Comparison of ENCODE assay signal across 8 mouse cellular contexts in the genomic region with DNA sequence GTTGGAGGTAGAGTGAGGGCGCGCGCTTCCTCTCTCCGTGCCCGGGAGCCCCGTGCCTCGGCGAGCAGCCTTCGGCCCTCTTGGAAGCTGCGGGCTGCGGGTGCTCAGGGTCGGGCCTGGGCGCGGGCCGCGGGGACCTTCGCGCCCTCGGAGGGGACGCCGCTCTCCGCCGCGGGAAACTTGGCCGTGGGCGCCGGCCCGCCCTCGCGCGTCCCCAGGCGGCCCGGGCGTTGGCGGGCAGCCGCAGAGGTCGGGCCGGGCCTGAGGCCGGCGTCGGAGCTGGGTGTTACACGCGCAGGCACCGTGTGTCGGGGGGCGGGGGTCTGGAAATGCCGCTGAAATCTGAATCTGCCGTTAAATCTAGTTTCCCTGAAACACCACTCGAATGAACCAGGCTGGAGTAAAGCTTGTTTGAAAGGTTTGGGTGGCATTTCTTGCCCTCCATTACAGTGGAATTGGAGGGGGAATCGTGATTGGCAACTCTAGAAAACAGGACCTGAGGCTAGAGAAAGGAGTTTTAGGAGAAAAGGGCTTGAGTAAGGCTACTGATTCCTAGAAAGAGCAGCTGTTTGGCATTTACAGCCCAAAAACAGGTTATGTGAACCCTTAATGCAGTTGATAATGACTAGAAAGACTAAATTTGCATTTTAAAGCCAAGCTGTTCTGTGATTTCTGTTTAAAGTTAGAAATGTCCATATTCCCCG. TPM values are rescaled to one million over a fixed set of nuclear protein-coding genes. Genes with fewer than 3 reads are reported as not detected.
DNase-seq lines count a peak whose midpoint lies in the region; ATAC-seq lines count a peak whose summit lies in the region.

No protein-coding gene starts in this region.

- H3K27me3 ChIP-seq in limb, embryonic 13.5 days: no peaks in the 10 kb centered on the region
- H3K27me3 ChIP-seq in midbrain, embryonic 14.5 days (ENCODE audit: control insufficient read depth, insufficient read depth, low read length): no peaks in the 10 kb centered on the region

- H3K4me2 ChIP-seq in limb, embryonic 13.5 days (replicated peaks): peak overlapping the region; percentile 96
- H3K4me2 ChIP-seq in midbrain, embryonic 14.5 days (ENCODE audit: low read length): peak overlapping the region; percentile 94

- H3K4me3 ChIP-seq in limb, embryonic 13.5 days: peak overlapping the region; percentile 89
- peak overlapping the region; percentile 91 for H3K4me3 ChIP-seq in midbrain, embryonic 14.5 days (replicated peaks; ENCODE audit: low read depth, low read length)

- H3K9ac ChIP-seq in limb, embryonic 13.5 days: peak overlapping the region; percentile 97
- peak overlapping the region; percentile 94 for H3K9ac ChIP-seq in midbrain, embryonic 14.5 days (replicated peaks; ENCODE audit: low read length)

- ATAC-seq in cerebellum, adult (ENCODE audit: insufficient number of reproducible peaks, low FRiP score, low TSS enrichment): peak; percentile 74
- ATAC-seq in limb, embryonic 13.5 days (ENCODE audit: low FRiP score, low read depth): peak; percentile 56
- peak; percentile 64 for ATAC-seq in midbrain, embryonic 14.5 days (ENCODE audit: low FRiP score, low TSS enrichment)

- peaks cover 32% of the 10 kb centered on the region for H3K4me1 ChIP-seq in limb, embryonic 13.5 days
- H3K4me1 ChIP-seq in midbrain, embryonic 14.5 days (ENCODE audit: control insufficient read depth, insufficient read depth, low read length): peaks cover 30% of the 10 kb centered on the region

- DNase-seq in cerebellum, adult 11 months: no peak
- DNase-seq in 416B (ENCODE audit: low read depth): peak; percentile 34
- DNase-seq in embryo, embryonic 10 days (ENCODE audit: low spot score): peak; percentile 32
- peak; percentile 46 to 68 for DNase-seq in gastrocnemius, postnatal 4 days (ENCODE audit: low spot score in 2 of 2)
- peak; percentile 70 for DNase-seq in midbrain, embryonic 14.5 days
- DNase-seq in spleen, postnatal 36 days (ENCODE audit: low spot score in 2 of 2): no peak

- no peaks in the 10 kb centered on the region for H3K36me3 ChIP-seq in limb, embryonic 13.5 days
- no peaks in the 10 kb centered on the region for H3K36me3 ChIP-seq in midbrain, embryonic 14.5 days (ENCODE audit: control insufficient read depth, insufficient read depth, low read length)

- peak overlapping the region; percentile 94 for H3K27ac ChIP-seq in limb, embryonic 13.5 days
- H3K27ac ChIP-seq in midbrain, embryonic 14.5 days (replicated peaks; ENCODE audit: low read depth, low read length): peak overlapping the region; percentile 92

- WGBS in limb, embryonic 13.5 days: under 1% methylated on average over 43 of the region's 51 CpGs
- under 1% methylated on average over 51 of the region's 51 CpGs for WGBS in midbrain, embryonic 14.5 days

- H3K9me3 ChIP-seq in limb, embryonic 13.5 days: no peaks in the 10 kb centered on the region
- no peaks in the 10 kb centered on the region for H3K9me3 ChIP-seq in midbrain, embryonic 14.5 days (ENCODE audit: control insufficient read depth, low read length)

RNA-seq across cellular contexts. Expression of a gene that starts 0.7 kb away (rescaled TPM):
- total RNA-seq in gastrocnemius, postnatal 4 days (2021): 10 to 100 TPM; 69.8 to 86.3 TPM
- 175 and 181 TPM in 2 replicates for polyA plus RNA-seq in limb, embryonic 13.5 days (2015; fragmentation: Nextera tagmentation; extraction: Ambion mirVana)
- 91.7 and 99.8 TPM in 2 replicates for polyA plus RNA-seq in midbrain, embryonic 14.5 days (2014; fragmentation: Nextera tagmentation; extraction: Ambion mirVana)

RNA-seq across cellular contexts. Expression of a gene that starts 0.8 kb away (rescaled TPM):
- total RNA-seq in gastrocnemius, postnatal 4 days (2021): 1 to 10 TPM; 7.7 to 9.6 TPM
- polyA plus RNA-seq in limb, embryonic 13.5 days (2015; fragmentation: Nextera tagmentation; extraction: Ambion mirVana): 9.6 and 9.9 TPM in 2 replicates
- polyA plus RNA-seq in midbrain, embryonic 14.5 days (2014; fragmentation: Nextera tagmentation; extraction: Ambion mirVana): 2.4 and 4.3 TPM in 2 replicates

RNA-seq across cellular contexts. Expression of a gene that starts 57.7 kb away (rescaled TPM):
- total RNA-seq in gastrocnemius, postnatal 4 days (2021): not detected
- not detected in 2 replicates for polyA plus RNA-seq in limb, embryonic 13.5 days (2015; fragmentation: Nextera tagmentation; extraction: Ambion mirVana)
- not detected in 2 replicates for polyA plus RNA-seq in midbrain, embryonic 14.5 days (2014; fragmentation: Nextera tagmentation; extraction: Ambion mirVana)

Comparison
In these comparisons a context has a peak if more than half of its experiments do, and no peak if none do; other contexts are left out.
1. DNase-seq: peak in 416B (single experiment), embryo, embryonic 10 days (single experiment), gastrocnemius, postnatal 4 days (2 of 2) and midbrain, embryonic 14.5 days (single experiment); none in cerebellum, adult 11 months (single experiment) and spleen, postnatal 36 days (0 of 2).
2. Peak in every context shown above with its lines, with median percentiles within 50 percentile points of each other: ATAC-seq.